Mouse (Mus musculus): ENCODE results near the gene Gm4924.

The Gm4924 gene

DNA sequence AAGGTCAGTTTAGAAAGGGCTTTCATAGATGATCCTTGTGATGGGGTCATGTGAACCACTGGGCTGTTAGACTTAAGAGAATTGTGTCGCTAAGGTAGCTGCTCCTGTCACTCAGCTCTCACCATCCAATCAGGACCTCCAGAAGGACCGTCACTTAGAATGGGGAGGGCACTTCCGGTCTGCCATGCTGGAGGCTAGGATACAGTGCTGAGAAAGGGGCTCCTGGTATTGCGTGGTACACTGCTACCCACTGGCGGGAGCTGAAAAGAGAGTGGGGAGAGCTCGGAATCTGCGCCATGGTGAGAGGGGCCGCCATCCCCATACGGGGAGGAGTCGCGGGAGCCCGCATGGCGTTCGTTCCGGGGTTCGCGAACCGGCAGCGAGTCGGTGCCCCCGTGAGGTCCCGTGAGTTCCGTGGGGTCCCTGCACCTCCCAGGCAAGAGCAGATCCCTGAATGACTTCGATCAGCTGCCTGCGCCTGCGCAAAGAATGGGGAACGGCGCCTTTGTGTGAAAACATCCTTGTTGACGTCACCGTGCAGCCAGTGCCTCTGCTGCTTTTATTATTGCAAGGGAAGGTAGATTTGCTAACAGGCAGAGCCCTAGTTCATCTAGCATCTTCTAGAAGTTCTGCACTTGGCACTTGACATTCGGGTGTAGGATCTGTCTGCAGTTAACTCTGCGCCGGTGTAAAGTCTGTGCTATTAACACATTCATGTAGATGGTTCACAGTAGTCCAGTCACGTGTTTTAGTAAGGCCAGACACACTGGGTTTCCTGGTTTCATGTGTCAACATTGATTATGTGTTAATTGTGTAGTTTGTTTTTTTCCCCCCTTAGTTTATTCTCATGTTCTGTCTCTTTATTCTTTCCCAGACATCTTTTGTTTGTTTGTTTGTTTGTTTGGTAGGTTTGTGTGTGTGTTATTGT, at the start of gene Gm4924:
TSS of gene Gm4924 (plus strand) at position 173 of the 928 bp plus-strand sequence.
- in situ Hi-C loops (cut with MboI; ENCODE audit: low pct_unique_long_range_greater_than_20kb in 1 of 2, low sequenced_read_pairs in 2 of 2, unreplicated experiment in 1 of 2): no loop called here

DNA sequence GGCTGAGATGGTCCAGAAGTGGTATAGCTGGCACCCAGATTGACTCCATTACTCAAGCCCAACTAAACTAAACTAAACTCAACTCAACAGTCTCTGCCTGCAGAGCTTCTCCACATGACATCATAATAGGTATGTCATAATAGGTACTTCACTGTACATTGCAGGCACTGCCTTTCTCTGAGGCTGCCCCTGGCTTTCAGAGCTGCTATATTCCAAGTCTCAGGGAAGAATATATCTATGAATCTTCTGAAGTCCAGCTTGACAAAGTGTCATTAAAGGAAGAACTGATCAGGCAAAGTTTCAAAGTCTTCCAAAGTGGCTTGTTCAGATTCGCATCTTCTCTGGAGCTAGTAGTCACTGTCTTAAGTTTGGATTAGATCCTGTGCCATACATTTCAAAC, 37.6 kb upstream of the Gm4924 start, which contains the start of gene 4932415D10Rik:
TSS of gene 4932415D10Rik (minus strand) at position 101 of the 400 bp plus-strand sequence.
- in situ Hi-C loops (cut with MboI; ENCODE audit: low pct_unique_long_range_greater_than_20kb in 1 of 2, low sequenced_read_pairs in 2 of 2, unreplicated experiment in 1 of 2): no loop called here

DNA sequence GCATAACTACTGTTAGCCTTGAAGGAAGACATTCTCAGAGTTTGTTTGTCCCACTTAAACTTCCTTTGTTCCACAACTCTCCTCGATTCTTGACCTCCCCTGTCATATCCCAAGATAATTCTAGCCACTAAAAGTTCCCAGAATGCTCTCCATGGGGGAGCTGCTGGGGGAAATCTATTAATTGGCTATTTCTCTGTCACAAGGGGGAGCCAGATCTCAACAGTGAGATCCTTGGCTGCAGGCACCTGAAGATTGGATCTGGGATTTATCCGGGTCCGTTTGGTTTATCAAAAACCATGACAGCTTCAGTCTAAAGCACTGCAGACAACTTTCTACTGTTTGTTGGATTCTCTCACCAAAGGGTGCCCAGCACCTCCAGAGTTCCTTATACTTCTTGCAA, 33.9 kb upstream of the Gm4924 start:
- in situ Hi-C loops (cut with MboI; ENCODE audit: low pct_unique_long_range_greater_than_20kb in 1 of 2, low sequenced_read_pairs in 2 of 2, unreplicated experiment in 1 of 2): no loop called here

- in situ Hi-C loops (cut with MboI; ENCODE audit: low pct_unique_long_range_greater_than_20kb in 1 of 2, low sequenced_read_pairs in 2 of 2, unreplicated experiment in 1 of 2): no loop called here
These were observed 24.2 kb upstream of the Gm4924 start for GRCm38 (mm10) chr10:82329826-82330225.

DNA sequence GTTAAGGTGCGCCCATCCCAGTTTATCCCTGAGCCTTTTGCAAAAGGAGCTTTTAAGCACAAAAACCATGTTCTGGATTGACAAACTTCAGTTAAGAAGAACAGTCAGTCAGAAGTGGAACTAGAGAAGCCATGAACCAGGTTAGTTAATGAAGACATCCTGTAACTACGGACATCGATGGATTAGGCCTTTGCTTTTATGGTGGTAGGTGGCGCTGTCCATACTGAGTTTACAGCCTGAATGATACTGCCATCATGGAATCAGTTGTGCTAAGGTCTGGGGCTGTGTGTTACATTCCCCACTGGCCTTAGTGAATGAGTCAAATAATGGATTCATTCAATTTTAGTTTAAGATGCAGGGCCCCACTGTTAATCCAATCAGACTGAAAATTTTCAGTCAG, 1.3 kb downstream of the Gm4924 start:
- in situ Hi-C loops (cut with MboI; ENCODE audit: low pct_unique_long_range_greater_than_20kb in 1 of 2, low sequenced_read_pairs in 2 of 2, unreplicated experiment in 1 of 2): no loop called here

DNA sequence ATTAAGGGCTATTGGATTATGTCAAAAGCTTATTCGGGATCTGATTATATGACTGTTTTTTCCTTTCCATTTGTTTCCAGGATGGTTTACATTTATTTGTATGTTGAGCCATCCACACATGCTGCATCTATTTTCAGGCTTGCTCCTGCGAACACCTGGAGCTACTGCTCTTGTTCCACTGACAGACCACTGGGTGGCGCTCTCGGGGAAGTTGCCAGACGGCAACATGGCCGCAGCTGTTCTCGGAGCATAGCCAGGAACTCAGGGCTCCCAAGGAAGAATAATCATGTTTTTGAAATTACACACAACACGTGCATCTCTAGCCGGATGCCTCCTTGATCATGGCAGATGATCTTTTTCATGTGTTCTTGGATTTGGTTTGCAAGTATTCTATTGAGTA, 7.9 kb downstream of the Gm4924 start:
- in situ Hi-C loops (cut with MboI; ENCODE audit: low pct_unique_long_range_greater_than_20kb in 1 of 2, low sequenced_read_pairs in 2 of 2, unreplicated experiment in 1 of 2): no loop called here

GRCm38 (mm10) chr10:82382992-82383391, 28.9 kb downstream of the Gm4924 start:
- in situ Hi-C loops (cut with MboI; ENCODE audit: low pct_unique_long_range_greater_than_20kb in 1 of 2, low sequenced_read_pairs in 2 of 2, unreplicated experiment in 1 of 2): no loop called here

DNA sequence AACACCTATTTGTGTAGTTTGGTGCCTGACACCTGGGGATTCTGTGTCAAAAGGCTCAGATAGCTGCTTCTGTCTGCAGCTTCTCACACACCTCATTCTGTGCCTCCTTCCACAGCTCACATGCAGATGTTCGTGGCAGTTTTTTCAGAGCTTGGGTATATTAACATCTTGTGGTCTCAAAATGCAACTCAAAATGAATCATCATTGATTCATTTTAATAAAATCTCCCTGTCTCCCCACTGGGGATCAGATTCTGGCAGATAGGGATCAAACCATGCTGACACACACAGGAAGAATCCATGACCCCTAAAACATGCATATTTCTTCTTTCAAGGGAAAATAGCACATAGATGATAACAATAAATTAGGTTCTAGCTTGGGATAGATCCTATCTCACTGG, 55.5 kb downstream of the Gm4924 start:
- in situ Hi-C loops (cut with MboI; ENCODE audit: low pct_unique_long_range_greater_than_20kb in 1 of 2, low sequenced_read_pairs in 2 of 2, unreplicated experiment in 1 of 2): no loop called here

GRCm38 (mm10) chr10:82423631-82424030, 69.6 kb downstream of the Gm4924 start:
- in situ Hi-C loops (cut with MboI; ENCODE audit: low pct_unique_long_range_greater_than_20kb in 1 of 2, low sequenced_read_pairs in 2 of 2, unreplicated experiment in 1 of 2): no loop called here

All from mouse embryonic stem cell (cell line).